Comparison of ENCODE assay signal across 16 mouse cellular contexts in genomic region chr14:118419442-118420193, GRCm38 (mm10).
"Had no signal": no experiment of that assay in that cellular context is flagged by ENCODE, and none has a peak within 500 bp of the region (broad histone marks: within the 10 kb centered on the region; RNA-seq: fewer than 3 reads in every experiment).

No protein-coding gene starts in this region.

- H3K9ac ChIP-seq: lung, embryonic 15.5 days; midbrain, embryonic 13.5 days; midbrain, embryonic 15.5 days; neural tube, embryonic 12.5 days; stomach, embryonic 15.5 days had no signal

- ATAC-seq: lung, postnatal 0 days; midbrain, embryonic 13.5 days; midbrain, embryonic 15.5 days had no signal

- H3K4me2 ChIP-seq: lung, embryonic 15.5 days; midbrain, embryonic 11.5 days; midbrain, embryonic 13.5 days; midbrain, embryonic 15.5 days; neural tube, embryonic 12.5 days; stomach, embryonic 15.5 days had no signal

- H3K9me3 ChIP-seq: stomach, embryonic 15.5 days had no signal

- H3K27ac ChIP-seq: lung, embryonic 15.5 days; macrophage; midbrain, embryonic 13.5 days; midbrain, embryonic 15.5 days; neural tube, embryonic 12.5 days; stomach, embryonic 15.5 days had no signal

- H3K36me3 ChIP-seq: lung, embryonic 15.5 days; midbrain, embryonic 15.5 days; neural tube, embryonic 12.5 days; stomach, embryonic 15.5 days had no signal

- DNase-seq: lung, adult 2 months; lung, postnatal 14 days; lung, postnatal 36 days; right cerebral cortex, postnatal 14 days; thymus, adult 18-20 months; thymus, postnatal 14 days; thymus, postnatal 36 days had no signal

- H3K4me3 ChIP-seq: lung, embryonic 15.5 days; megakaryocyte, embryonic 14.5 days; midbrain, embryonic 13.5 days; midbrain, embryonic 15.5 days; neural tube, embryonic 12.5 days; stomach, embryonic 15.5 days had no signal

- H3K27me3 ChIP-seq: stomach, embryonic 15.5 days had no signal

- H3K4me1 ChIP-seq: stomach, embryonic 15.5 days had no signal
